Mouse (Mus musculus) kidney, adult 11 months (tissue): ENCODE measurements around the gene Naa10.

Source experiments
- DNase-seq: peaks from one replicate; pipeline ENCODE4 v3.0.0; 2022

Gene Naa10

GRCm38 (mm10) chrX:73914827-73915703 lies 6.7 kb downstream of the Naa10 start:
- peak; percentile 96 for DNase-seq

GRCm38 (mm10) chrX:73911588-73911987 lies 10.2 kb downstream of the Naa10 start:
- DNase-seq: no peak

GRCm38 (mm10) chrX:73911156-73911555 lies 10.6 kb downstream of the Naa10 start:
- DNase-seq: no peak

DNA sequence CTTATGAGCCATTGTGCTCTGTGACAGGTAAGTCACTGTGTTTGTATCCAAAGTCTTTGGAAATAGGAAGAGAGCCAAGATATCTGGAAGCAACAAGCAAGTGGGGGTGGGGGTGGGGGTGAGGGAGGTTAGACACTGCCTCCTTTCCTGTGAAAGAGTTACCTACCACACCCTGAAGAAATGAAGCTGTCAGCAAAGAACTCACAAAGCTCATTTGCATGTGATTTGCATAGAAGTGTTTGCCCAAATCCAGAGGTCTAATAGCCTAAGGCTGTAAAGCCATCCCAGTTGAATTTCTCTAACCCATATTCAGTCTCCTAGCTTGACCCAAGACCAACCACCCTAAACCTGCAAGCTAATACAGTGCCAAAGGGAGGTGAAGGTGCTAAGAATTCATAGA lies 11.3 kb downstream of the Naa10 start:
- DNase-seq: no peak

DNA sequence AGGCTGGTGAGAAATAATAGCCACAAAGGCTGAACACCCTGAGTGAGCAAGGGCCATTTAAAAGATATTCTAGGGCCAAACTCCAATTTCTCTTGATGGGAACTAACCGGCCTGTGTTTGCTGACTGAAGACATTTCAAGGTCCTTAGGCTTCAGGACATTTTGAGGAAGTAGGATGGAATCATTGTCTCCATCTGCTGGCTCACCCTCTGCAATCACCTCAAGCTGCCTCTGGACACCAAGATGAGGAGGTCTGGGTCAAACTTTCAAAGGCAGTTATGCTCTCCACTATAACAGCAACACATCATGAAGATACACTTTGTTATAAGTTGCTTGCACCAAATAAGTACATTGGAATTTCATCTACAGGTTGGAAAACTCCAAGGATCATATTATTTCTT lies 11.7 kb downstream of the Naa10 start:
- no peak for DNase-seq

DNA sequence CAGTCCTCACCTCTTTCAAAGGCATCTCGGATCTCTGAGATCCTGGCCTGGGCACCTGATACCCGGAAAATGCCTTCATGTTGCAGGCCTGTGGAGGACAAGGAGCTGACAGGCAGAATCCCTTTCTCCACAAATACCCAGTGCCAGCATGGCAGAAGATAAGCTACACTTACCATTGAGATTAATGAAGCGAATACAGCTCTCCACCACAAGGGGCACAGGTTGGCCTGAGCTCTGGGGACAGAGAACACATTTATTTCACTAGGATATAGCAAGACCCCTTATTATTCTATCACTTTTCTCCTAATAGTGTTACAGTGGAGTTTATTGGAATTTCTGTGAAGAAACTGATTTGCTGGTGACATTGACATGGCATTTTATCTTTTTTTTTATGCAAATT lies 23.8 kb downstream of the Naa10 start:
- DNase-seq: no peak

DNA sequence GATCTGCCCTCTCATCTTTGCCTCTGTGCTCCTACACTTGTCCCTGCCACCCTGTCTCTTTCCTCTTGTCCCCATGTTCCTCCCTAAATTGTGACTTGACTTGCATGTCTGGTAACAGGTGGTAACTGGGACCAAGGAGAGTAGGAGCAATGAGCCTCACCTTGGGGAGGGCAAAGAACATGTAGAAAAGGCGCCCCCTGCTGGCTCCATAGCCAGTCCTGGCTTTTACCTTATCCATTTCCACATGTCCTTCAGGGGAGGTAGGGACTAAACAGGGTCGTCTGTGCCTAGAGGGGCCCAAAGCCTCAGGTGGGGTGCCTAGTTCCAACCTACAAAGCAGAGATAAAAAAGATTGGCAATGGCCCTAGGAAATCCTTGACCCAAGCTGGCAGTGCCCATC lies 26.0 kb downstream of the Naa10 start, which contains the start of gene L1cam:
Gene L1cam (minus strand): TSS at position 387 of the 400 bp plus-strand sequence.
- DNase-seq: peak; percentile 50

- no peak for DNase-seq
These were observed 28.9 kb downstream of the Naa10 start for GRCm38 (mm10) chrX:73892833-73893232.

DNA sequence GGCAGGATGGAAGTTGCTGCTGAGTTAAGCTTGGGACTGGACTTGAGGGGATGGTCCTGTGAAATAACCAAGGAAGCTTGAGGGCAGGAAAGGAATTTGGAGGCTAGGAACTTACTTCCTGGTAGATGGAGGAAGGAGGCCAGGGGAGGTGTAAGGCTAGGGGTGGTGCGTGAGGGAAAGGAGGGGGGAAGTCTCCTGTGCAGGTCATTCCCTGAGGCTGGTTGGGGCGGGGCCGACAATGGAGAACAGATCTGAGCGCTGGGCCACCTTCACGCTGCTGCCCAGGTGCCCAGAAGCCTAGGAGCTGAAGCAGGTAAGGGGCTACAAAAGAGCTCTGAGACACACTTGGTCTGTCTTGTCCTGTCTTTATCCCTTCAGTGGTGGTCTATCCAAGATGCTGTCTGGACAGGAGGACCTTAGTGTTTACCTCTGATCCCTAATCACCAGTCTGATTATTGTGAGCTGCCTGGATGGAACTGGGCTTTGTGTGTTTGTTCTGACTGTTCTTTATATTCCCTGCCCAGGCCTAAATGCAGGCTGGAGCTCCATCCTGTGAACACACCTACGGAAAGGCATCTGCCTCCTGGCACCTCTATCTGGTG lies 30.1 kb downstream of the Naa10 start, which contains the start of gene Avpr2:
Gene Avpr2 (plus strand): TSS at position 552 of the 602 bp plus-strand sequence.
- peak; percentile 54 for DNase-seq

- peak; percentile 74 for DNase-seq
These were observed 40.3 kb downstream of the Naa10 start for GRCm38 (mm10) chrX:73881463-73881862.

DNA sequence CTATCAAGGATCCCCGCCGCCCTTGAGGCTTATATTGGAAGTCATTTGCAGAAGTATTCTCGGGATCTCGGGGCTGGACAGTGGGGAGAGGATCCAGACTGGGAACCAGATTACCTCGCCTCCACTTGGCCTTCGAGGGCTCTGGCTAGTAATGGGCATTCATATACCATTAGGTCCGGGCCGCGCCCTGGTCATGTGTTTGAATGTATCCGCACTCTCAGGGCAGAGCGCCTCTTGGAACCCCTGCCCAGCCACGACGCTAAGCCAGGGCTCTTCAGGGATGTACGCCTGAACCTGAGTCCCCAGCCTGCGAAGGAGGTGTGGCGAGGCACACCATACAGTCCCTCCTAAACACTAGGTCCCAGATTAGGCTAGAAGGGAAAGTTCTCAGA lies 40.7 kb downstream of the Naa10 start:
- DNase-seq: peak; percentile 17

DNA sequence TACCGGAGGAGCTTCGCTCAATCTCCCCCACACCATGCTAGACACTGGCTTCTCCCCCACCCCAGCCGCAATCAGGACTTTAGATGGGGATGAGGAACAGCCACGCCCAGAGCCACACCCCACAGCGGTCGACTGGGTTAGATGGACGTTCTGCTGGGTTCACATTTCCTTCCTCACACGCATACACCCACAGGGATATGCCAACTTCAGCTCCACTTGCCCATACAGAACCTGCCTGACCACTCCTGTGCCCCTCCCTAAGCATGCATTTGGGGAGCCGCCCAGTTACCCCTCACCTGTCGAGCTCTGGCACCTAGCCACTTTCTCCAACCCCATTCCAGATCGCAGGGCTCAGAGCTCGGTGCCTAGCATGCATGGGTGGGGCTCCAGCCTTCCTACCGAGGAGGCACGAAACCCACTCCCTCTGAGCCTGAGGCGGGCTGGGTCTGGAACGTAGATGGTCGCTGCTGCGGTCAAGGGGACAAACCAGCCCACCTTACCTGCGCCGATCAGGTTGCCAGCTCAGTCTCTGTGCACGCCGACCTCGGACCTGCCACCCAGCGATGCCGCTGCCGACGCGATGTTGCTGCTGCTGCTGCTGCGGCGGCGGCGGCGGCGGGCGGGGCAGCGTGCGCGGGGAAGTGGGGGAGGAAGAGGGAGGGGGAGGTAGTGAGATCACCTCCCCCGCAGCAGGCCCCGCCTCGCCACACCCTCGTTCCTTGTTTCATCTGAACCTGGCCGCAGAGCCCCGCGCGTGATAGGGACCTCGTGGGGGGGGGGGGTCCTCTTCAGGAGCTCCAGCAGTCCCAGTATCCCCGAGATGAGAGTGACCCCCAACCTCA lies 41.3 kb downstream of the Naa10 start:
- peak; percentile 53 for DNase-seq

DNA sequence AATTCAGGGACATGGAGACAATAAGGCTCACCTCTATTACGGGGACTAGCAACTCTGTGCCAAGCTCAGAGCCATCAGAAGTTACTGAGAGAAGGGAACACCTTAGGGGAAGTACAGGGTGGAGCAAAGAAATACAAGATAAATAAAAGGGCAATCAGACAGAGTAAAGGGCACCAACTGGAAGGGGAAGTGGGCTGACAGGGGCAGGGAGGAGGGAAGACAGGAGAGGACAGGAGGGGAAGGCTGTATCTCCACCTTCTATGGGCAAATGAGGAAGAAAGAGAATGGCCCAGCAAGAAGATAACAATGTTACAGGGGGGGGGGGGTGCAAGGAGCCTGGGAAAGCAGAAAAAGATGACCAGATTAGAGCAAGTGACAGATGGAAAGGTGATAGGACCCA lies 44.7 kb downstream of the Naa10 start:
- no peak for DNase-seq

DNA sequence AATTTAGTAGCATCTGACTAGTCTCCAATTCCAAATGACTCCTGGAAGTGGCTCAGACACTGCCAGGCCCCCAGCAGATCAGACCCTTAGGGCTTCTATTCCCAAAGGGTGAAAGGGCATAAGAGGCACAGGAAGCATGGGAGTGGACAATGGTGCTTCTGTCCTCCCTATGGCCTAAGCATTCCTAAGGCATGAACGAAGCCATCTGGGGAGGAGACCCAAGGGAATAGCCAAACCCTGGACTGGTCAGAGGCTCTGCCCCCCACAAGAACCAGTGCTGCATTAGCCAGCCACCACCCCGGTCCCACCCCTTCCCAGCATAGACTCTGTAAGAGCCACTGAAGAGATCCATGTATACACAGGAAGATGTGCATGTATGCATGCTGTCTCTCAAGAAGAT lies 45.9 kb downstream of the Naa10 start:
- DNase-seq: no peak

DNA sequence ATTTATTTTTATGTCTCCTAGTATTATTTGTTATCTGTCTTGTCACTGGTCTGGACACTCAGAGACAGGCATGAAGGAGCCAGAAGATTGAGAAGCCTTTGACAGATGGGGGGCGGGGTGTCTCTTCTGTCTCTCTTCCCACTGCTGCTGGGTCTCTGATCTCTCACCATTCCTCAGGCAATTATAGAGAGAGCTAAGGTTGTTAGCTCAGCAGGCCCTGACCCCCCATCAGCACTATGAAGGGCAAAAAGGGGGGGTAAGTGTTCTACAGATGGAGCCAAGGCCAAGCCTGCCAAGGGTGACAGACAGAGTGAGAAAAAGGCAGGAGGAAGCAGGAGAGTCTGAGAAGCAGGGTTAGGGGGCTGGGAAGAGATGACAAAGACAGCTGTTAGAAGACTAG lies 49.8 kb downstream of the Naa10 start:
- no peak for DNase-seq

DNA sequence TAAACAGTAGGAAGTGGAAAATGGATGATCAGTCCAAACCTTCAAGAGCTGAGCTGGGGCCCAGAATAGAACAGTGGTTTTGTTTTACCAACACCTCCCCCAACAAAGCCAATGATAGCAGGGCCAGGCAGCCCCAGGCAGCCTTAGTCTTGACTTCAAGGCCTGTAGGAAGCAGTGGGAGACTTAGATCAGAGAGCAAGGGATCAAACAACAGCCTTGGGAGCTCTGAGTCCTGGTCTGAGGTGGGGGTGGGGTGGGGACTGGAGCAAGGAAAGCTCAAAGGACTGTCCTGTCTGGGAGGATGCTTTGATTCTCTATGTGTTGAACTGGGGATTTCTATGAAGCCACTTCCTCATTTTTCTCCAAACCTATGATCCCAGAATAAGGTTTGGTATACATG lies 50.3 kb downstream of the Naa10 start:
- no peak for DNase-seq

DNA sequence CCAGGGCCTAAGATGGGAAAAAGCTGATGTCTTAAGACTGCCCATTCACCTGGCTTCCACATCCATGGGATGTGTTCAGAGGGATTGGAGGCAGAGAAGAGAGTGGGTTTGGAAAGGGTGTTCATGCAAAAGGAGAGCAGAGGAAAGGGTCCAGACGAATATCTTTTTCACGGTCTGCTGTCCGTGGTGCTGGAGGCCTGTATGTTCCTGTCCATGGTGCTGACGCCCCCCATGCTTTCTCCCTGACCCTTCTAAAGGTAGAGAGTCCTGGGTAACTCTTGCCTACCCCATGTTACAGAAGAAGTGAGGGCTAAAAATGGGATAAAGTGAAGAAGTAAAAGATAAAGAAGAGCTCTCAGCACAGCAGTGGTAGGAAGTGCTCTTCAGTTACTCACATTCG lies 52.4 kb downstream of the Naa10 start:
- DNase-seq: no peak

DNA sequence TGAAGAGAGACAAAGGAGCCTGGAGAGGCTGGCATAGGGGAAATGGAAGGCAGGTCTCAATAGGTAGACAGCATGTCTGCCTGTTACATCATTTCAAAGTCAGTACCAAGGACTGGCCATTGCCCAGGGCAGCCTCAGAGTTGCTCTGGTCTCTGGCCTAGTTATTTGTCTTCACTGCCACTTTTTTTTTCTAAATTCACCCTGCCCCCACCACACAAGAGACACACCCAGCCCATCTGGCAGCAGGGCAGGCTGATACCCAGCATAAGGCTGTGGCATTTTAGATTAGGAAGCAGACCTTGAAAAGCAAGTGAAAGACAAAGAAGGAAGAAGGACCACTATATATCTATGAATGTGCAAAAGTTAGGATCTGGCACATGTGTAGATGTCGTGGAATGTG lies 53.9 kb downstream of the Naa10 start:
- no peak for DNase-seq

GRCm38 (mm10) chrX:73867256-73867655 lies 54.5 kb downstream of the Naa10 start:
- no peak for DNase-seq
